Mouse (Mus musculus): Measurements from ENCODE around the gene Bhlhb9.
"Not testable (repeated sequence)": the region's sequence is repeated elsewhere in the genome, so short reads cannot be mapped to it uniquely, and the experiment has no call there.

Gene Bhlhb9

DNA sequence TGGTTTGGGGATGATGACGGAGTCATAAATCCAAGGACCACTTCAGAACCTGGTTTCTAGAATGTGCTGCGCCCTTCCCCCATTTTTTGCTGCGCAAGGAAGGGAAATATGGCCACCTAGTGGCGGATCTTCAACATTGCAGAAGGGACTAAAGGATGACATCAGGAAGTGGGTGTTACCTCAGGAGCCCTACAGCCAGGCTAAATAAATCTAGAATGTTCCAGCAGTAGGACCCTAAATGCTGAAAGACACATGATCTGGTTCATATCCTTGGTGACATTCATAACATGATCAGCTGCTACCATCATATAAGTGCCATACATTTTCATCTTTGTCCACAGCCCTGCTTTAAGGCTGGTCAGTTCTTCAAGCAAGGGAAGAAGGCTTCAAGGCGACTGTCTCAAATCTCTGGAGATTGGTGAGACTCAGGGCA is at the start of gene Bhlhb9:
Gene Bhlhb9 (plus strand): TSS at position 383 of the 433 bp plus-strand sequence.
- peak; percentile 35 to 72 for DNase-seq (ENCODE audit: inconsistent age in 2 of 2, low spot score in 1 of 2)

DNA sequence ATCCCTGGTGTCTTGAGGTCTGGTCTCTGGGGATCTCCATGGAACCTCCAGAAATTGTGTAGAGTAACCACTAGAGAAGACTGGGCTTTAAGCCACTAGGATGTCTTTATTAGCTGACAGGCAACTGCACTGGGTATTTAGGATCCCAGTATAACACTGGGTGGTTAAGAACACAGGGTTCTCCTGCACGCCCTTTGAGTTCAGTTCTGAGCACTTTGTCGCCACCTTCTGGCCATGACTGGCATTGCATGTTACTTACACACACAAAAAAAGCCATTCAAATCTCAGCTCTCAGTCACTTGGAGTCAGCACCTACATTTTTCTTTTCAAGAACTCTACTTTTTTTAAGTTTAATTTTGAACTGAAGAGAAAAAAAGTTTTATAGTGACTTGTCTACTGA is 44.6 kb upstream of the Bhlhb9 start:
- peak; percentile 55 to 84 for DNase-seq (ENCODE audit: inconsistent age in 2 of 2, low spot score in 1 of 2)

DNA sequence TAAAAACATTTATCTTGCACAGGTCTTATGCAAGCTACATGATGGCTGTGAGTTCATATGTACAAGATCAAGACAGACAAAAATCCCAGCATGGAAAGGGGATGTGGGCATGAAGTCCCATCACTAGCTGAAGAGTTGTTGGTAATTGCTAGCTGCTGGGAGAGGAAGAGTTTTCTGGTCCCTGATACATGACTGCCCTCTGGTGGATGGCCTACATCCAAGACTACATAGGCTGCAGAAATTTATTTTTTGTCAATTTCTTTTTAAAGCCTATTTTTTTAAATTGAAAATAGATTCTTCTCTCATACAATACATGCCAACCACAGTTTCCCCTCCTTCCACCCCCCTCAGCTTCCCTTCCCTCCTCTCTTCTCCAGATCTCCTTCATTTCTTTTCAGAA is 35.7 kb upstream of the Bhlhb9 start:
- DNase-seq (ENCODE audit: inconsistent age in 2 of 2, low spot score in 1 of 2): peak in 1 of 2 experiments; percentile 60

DNA sequence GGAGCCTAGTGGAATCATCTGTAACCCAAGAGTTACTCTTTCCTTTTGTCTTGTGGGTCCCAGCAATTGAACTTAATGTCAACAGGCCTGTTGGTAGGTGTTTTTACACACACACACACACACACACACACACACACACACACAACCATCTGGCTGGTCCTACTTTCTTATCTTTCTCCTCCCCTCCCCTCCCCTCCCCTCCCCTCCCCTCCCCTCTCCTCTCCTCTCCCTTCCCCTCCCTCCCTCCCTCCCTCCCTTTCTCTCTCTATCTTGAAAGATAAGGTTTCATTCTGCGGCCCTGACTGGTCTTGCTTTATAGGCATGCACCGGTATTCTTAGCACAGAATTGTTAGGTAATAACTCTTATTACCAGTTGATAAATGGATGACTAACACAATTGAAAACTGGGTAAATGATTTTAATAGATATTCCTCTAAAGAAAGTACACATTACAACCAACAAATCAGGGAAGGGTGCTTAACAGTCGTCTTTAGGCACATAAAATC is 29.3 kb upstream of the Bhlhb9 start:
- DNase-seq (ENCODE audit: inconsistent age in 2 of 2, low spot score in 1 of 2): no peak

DNA sequence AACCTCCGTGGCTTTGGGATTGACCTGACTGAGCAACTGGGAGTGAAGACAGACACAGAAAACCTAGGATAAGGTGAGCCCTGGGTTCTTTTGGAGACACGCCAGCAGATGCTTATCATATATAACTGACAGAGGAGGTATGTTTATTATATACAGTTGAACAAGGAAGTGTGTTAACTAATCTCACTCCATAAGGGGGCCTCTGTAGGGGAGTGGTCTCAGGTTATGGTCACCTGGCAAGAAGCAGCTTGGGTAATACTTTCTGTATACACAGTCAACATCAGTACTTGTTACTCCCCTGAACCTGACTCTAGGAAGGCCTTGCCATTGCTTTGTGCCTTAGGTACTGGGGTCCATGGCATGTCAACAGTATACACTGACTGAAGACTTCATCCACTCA is 28.8 kb upstream of the Bhlhb9 start:
- DNase-seq (ENCODE audit: inconsistent age in 2 of 2, low spot score in 1 of 2): no peak

DNA sequence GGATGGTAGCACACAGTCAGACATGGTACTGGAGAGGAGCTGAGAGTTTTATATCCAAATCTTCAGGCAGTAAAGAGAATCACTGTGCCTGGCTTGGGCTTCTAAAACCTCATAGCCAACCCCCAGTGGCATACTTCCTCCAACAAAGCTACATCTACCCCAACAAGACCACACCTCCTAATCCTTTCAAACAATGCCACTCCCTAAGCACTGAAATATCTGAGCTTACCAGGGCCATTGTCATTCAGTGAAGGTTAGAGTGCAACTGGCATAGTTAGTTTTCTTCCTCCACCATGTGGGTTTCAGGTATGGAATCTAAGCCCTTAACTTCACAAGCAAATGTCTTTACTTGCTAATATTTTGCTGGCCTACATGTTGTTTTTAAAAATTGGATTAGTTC is 5.9 kb upstream of the Bhlhb9 start:
- DNase-seq (ENCODE audit: inconsistent age in 2 of 2, low spot score in 1 of 2): no peak

DNA sequence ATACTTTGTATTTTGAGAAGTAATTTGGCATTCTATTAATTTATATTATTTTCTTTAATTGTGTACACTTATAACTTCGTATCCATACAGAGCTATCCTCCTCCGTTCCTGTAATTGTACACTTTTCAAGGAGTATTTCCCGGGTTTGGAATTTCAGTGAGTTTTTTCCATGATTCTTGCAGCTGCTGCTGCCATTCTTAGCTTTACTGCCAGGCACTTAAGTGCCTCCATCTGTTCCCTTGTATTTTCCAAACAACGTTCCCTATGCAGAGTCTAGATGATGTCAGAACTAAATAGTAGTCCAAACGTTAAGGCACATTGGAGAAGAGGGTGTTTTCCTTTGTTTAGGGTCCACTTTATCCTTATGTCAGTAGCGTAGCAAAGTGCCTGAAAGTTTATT is 5.1 kb upstream of the Bhlhb9 start:
- no peak for DNase-seq (ENCODE audit: inconsistent age in 2 of 2, low spot score in 1 of 2)

DNA sequence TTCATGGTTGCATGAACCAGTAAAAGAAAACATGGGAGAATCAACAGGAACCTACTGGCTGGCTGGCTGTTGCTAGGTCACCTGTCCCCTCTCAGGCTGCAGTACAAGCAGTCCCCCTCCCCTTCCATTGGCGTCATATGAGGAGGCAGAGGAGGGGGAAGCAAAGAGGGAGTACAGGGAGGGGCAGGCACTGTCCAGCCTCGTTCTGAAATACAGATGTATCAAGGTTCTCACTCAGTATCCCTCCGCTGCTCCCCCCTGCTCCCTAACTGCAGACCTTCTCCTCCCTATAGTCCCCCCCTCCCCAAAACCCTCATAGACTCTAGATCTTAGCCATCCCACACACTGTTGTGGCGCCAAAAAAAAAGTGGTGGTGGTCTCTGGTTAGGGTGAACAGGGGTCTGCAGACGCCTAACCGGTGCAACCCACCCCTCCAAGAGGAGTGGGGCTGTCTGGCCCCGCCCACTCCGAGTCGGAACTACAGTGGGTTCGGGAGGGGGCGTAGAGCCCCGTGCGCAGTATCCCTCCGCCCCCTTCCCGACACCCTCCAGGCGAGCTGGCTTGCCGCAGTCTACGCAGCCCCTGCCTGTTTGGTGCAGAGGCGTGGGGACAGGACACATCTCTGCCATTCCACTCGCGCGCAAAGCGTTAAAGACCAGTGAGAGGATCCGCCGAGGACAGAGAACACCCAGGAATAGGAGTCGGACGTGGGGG is 1.6 kb upstream of the Bhlhb9 start:
- DNase-seq (ENCODE audit: inconsistent age in 2 of 2, low spot score in 1 of 2): peak; percentile 50 to 77

DNA sequence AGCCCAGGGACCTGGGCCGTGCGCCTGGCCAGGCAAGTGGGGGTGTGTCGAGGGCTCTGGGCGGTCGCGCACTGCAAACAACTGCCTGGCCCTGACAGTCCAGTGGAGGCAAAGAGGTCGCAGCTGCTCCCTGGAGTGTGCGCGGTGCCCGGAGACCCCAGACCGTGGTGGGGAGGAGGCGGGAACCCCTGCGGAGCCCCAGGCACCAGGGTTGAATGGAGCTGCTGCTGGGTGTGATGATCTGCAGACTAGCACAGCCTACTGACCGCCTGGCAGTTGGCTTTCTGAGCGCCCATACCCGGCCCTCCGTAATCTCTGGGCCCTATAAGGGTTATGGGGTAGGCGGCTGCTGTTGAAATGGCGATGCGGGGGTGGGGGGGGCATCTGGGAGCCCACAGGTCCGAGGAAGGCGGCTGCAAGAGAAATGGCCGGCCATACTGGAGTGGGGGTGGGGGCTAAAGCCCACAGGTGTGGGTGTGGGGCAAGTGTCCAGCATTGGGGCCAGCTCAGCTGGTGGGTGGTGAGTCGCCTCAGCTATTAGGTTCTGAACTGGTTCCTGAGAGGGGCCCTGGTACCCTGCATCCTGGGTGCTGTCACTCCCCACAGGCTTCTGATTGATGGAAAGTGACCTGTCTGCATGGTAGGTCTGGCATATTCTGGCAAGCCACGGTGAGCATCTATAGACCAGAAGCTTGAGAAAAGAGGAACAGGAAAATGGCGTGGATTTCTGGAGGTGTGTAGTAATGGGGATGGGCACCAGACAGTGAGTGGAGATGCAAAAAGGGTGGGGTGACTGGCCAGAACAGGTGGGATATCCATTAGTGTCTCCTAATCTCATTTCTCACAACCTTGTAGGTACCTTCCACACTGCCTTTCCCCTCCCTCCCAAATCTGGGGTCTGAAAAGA is 836 bp upstream of the Bhlhb9 start:
- DNase-seq (ENCODE audit: inconsistent age in 2 of 2, low spot score in 1 of 2): peak; percentile 16 to 55

DNA sequence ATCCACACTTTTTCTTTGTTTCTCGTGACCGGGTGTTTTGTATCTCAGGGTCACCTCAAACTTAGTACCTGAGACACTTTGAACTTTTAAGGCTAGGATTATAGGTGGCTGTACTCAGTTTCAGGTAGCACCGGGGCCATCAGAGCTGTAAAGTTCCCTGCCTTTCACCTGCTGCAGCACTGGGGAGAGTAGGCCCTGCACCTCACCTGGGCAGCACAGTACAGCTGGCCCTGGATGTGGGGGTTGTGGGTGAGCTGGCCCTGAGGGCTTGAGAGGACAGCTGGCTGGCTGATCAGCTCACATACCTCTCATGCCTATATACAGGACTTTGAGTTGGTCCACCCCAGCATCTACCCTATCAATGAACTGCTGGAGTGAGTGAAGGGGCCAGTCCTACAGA is 6.8 kb downstream of the Bhlhb9 start:
- DNase-seq (ENCODE audit: inconsistent age in 2 of 2, low spot score in 1 of 2): no peak

DNA sequence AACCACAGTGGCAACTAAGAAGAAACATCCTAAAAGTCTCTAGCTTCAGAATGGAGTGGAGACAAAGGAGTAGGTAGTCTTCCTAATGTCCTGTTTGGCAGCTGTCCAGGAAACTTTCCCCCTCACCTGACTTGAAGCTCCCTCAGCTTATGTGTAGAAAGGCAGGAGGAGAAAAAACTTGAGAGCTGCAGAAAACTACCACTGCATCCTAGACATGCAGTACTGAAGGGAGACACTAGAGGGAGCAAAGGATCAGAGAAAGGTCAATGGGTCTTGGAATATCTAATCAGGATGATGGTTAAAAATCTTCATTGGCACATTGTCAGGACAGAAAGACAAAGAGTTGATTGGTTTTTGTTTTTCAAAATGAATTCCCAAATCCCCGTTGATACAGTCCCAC is 8.4 kb downstream of the Bhlhb9 start:
- DNase-seq (ENCODE audit: inconsistent age in 2 of 2, low spot score in 1 of 2): peak in 1 of 2 experiments; percentile 78

DNA sequence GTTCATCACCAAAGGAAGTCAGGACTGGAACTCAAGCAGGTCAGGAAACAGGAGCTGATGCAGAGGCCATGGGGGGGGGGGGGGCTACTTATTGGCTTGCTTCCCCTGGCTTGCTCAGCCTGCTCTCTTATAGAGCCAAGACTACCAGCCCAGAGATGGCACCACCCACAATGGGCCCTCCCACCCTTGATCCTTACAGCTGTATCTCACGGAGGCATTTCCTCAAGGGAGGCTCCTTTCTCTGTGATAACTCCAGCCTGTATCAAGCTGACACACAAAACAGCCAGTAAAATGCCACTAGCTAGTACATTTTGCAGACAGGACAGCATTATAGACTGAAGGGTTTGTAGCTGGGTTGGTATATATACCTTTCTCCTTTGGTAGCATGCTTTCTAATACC is 38.5 kb downstream of the Bhlhb9 start:
- not testable (repeated sequence) for DNase-seq (ENCODE audit: inconsistent age in 2 of 2, low spot score in 1 of 2)

DNA sequence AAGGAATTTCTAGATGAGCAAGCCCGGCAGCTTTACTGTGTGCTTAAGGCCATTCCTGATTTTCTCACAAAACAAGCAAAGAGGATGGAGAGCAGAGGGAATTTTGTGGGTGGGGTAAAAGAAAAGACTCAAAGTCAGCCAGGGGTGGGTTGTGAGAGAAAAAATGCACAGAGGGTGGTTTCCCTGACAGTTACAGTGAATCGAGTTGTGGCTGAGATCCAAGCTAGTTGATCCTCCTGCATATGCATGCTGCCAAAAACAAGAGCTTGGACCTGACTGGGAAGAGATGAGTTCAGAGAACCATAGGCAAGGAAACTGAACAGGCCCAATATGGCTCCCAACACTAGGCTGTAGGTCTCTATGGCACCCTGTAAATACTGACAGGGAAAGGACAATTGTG is 40.5 kb downstream of the Bhlhb9 start:
- DNase-seq (ENCODE audit: inconsistent age in 2 of 2, low spot score in 1 of 2): no peak

DNA sequence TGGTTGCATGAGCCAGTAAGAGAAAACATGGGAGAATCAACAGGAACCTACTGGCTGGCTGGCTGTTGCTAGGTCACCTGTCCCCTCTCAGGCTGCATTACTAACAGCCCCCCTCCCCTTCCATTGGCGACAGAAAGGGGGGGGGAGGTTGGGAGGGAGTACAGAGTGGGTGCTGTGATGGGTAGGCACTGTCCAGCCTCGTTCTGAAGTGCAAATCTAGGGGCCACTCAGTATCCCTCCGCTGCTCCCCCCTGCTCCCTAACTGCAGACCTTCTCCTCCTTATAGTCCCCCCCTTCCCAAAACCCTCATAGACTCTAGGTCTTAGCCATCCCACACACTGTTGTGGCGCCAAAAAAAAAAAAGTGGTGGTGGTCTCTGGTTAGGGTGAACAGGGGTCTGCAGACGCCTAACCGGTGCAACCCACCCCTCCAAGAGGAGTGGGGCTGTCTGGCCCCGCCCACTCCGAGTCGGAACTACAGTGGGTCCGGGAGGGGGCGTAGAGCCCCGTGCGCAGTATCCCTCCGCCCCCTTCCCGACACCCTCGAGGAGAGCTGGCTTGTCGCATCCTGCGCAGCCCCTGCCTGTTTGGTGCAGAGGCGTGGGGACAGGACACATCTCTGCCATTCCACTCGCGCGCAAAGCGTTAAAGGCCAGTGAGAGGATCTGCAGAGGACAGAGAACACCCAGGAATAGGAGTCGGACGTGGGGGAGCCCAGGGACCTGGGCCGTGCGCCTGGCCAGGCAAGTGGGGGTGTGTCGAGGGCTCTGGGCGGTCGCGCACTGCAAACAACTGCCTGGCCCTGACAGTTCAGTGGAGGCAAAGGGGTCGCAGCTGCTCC is 41.3 kb downstream of the Bhlhb9 start, which contains the start of gene Gprasp2:
Gene Gprasp2 (plus strand): TSS at position 514 of the 840 bp plus-strand sequence.
- DNase-seq (ENCODE audit: inconsistent age in 2 of 2, low spot score in 1 of 2): peak; percentile 44 to 65

DNA sequence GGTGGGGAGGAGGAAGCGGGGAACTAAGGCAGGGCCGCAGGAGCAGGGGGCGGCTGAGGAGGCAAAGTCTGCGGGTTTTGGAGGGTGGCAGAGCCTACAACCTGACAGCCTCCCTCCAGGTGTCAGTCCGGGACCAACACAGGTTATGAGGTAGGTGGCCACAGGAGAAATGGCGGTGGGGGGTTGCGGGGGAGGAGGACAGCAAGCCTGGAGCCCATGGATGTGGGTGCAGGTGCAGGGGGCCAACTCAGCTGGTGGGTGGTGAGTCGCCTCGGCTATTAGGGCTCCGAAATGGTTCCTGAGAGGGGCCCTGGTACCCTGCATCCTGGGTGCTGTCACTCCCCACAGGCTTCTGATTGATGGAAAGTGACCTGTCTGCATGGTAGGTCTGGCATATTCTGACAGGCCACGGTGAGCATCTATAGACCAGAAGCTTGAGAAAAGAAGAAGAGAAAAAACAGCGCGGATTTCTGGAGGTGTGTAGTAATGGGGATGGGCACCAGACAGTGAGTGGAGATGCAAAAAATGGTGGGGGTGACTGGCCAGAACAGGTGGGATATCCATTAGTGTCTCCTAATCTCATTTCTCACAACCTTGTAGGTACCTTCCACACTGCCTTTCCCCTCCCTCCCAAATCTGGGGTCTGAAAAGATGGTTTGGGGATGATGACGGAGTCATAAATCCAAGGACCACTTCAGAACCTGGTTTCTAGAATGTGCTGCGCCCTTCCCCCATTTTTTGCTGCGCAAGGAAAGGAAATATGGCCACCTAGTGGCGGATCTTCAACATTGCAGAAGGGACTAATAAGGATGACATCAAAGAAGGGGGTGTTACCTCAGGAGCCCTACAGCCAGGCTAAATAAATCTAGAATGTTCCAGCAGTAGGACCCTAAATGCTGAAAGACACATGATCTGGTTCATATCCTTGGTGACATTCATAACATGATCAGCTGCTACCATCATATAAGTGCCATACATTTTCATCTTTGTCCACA is 42.3 kb downstream of the Bhlhb9 start:
- DNase-seq (ENCODE audit: inconsistent age in 2 of 2, low spot score in 1 of 2): peak; percentile 18 to 61

DNA sequence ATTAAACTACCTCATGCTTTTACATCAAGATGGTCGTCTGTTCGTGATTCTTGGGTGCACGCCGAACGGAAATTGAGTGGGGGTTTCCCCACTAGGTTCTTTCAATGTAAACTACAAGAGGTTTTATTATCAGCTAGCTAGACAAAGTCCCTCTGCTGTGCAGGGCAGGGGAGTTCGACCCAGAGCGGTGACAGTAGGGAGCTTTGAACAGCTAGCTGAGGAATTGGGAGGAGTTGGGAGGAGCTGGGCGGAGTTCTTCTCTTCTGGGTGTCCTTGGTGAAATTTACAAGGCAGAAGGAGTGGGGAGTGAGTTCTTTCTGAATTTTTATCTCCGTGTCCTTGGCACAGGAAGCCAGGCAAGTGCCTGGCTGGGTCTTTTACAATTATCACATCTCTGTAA is 69.4 kb downstream of the Bhlhb9 start:
- peak in 1 of 2 experiments; percentile 11 for DNase-seq (ENCODE audit: inconsistent age in 2 of 2, low spot score in 1 of 2)

DNA sequence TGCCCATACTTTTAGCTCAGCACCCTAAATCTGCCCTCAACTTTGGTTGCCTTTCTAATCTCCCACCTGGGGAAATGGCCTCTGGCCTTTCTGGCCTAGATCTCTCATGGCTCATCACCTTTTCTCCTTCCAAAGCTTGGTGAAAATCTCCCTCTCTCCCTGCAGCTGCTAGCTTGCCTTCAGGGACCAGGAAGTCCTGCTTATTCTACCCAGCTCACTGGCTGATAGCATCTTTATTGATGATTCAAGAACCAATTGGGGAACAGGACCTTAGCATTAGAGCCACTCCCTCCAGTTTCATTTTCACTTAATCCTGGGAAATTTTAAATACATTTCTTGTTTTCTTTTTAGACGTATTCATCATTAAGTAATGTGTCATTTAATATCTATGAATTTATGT is 79.3 kb downstream of the Bhlhb9 start:
- DNase-seq (ENCODE audit: inconsistent age in 2 of 2, low spot score in 1 of 2): no peak

DNA sequence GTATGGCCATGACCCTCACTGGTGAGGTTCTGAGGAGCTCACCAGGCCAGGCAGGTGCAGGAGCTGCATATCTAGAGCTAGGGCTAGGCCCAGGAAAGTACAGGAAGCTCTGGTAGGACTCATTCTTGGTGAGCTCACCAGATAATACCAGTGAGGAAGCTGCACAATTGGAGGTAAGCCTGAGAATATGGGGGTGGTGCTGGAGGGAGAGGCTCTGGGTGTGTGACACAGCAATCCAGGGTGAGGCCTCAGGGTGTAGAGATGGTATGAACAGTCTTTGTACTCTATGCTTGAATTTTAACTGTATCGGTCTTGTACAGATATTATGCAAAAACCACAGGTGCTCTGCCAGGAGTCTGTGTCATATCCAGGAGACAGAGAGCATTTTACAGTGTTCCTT is 82.2 kb downstream of the Bhlhb9 start:
- no peak for DNase-seq (ENCODE audit: inconsistent age in 2 of 2, low spot score in 1 of 2)

DNA sequence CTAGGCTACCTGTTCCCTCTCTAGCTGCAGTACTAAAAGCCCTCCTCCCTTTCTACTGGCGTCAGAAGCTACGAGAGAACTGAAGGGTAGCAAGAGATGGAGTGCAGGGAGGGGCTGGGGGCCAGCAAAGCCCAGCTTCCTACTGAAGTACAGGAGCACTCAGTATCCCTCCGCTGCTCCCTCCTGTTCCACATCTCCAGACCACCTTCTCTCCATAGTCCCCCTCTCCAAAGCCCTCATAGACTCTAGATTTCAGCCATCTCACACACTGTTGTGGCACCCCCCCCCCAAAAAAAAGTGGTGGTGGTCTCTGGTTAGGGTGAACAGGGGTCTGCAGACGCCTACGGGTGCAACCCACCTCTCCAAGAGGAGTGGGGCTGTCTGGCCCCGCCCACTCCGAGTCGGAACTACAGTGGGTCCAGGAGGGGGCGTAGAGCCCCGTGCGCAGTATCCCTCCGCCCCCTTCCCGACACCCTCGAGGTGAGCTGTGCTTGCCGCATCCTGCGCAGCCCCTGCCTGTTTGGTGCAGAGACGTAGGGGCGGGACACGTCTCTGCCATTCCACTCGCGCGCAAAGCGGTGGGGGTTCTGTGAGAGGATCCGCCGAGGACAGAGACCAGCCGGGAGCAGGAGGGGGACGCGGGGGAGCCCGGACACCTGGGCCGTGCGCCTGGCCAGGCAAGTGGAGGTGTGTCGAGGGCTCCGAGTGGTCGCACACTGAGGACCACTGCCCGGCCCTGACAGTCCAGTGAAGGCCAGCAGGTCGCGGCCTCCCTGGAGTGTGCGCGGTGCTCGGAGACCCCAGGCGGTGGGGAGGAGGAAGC is 88.2 kb downstream of the Bhlhb9 start:
- peak; percentile 74 to 87 for DNase-seq (ENCODE audit: inconsistent age in 2 of 2, low spot score in 1 of 2)
